Mouse (Mus musculus): ENCODE measurements around the gene Cnga1. TPM values are rescaled to one million over a fixed set of nuclear protein-coding genes. Genes with fewer than 3 reads are reported as not detected.

The Cnga1 gene
- polyA plus RNA-seq, 1 experiment from 2014 or later, result not detected

Other genes with a start within 250 kb of the Cnga1 start
- 8.8 and 10.2 TPM in 2 replicates for gene Corin, start 139.8 kb downstream of the Cnga1 start, polyA plus RNA-seq (2014; fragmentation: Nextera tagmentation; extraction: Ambion mirVana)
- gene Nfxl1, start 84.6 kb downstream of the Cnga1 start, polyA plus RNA-seq (2014; fragmentation: Nextera tagmentation; extraction: Ambion mirVana), result 23.6 and 26.0 TPM in 2 replicates
- gene Zar1, start 63.0 kb downstream of the Cnga1 start, polyA plus RNA-seq (2014; fragmentation: Nextera tagmentation; extraction: Ambion mirVana), result 2.1 and 4.4 TPM in 2 replicates
- 5.9 and 6.3 TPM in 2 replicates for gene Gm5868, start 56.7 kb downstream of the Cnga1 start, polyA plus RNA-seq (2014; fragmentation: Nextera tagmentation; extraction: Ambion mirVana)
- gene Nipal1, start 3.5 kb upstream of the Cnga1 start, polyA plus RNA-seq (2014; fragmentation: Nextera tagmentation; extraction: Ambion mirVana), result 0.36 and 0.45 TPM in 2 replicates
- not detected in 2 replicates for gene Txk, start 108.5 kb upstream of the Cnga1 start, polyA plus RNA-seq (2014; fragmentation: Nextera tagmentation; extraction: Ambion mirVana)
- 5.3 and 5.4 TPM in 2 replicates for gene Tec, start 224.2 kb upstream of the Cnga1 start, polyA plus RNA-seq (2014; fragmentation: Nextera tagmentation; extraction: Ambion mirVana)